Mouse (Mus musculus) cerebellum, adult 11-12 months (tissue): ENCODE results near the gene Pramef6.
"Not testable (repeated sequence)": the region's sequence is repeated elsewhere in the genome, so short reads cannot be mapped to it uniquely, and the experiment has no call there.

Experiments
- DNase-seq: peaks from one replicate; pipeline ENCODE4 v3.0.0; 2022

Pramef6 gene

DNA sequence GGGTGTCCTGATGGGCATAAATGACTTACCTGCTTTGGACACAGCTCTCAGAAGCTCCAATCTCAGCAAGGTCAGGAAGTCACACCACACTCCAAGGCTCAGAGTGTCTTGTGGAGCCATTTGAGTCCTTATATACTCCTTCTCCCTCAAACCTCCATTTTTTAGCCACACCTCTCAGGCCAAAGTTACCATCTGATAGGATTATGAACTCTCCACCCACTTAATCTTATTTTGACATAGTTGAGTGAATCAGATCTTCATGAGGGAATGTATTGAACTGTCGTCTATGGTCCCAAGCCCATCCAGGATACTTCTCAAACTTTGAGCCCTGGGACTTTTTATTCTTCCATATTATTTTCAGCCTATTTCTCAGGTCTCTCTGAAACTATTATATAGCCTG lies at the start of gene Pramef6:
Gene Pramef6 (minus strand): TSS at position 101 of the 400 bp plus-strand sequence.
- DNase-seq, result not testable (repeated sequence)

GRCm38 (mm10) chr4:143894406-143894805 lies 5.8 kb downstream of the Pramef6 start:
- not testable (repeated sequence) for DNase-seq

DNA sequence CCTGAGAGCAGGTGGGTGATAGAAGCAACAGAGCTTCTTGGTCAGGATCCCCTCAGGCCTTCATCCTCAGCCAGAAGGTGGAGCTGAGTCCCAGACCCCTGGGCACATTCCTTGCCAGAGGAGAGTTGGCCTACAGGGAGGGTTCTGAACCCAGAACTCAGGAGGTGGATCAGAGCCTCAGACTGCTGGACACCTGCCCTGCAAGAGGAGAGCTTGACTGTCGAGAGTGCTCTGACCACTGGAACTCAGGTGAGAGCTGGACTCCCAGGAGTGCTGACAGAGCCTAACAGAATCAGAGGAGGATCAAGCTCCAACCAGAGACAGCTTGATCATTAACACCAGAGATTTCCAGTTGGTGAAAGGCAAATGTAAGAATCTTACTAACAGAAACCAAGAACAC lies 17.8 kb downstream of the Pramef6 start:
- not testable (repeated sequence) for DNase-seq

DNA sequence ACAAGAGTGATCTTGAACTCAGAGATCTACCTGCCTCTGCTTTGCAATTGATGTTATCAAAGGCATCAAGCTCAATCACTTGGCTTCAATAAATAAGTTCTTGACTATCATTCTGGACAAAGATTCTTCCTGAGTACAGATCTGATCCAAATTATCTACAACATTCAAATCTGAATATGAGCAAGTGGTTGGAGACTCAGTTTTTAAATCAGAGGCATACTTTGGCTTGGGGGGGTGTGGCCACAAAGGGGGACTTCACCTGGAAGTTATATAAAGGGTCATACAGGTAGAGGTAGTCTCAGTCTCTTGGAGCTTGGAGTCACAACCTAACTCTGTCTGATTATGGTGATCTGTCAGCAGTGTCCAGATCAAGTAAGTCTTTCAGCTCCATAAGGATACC lies 54.0 kb downstream of the Pramef6 start, which contains the start of gene Gm13103:
Gene Gm13103 (plus strand): TSS at position 301 of the 400 bp plus-strand sequence.
- DNase-seq, result not testable (repeated sequence)
